ENCODE assay signal across 9 mouse cellular contexts in the genomic region with DNA sequence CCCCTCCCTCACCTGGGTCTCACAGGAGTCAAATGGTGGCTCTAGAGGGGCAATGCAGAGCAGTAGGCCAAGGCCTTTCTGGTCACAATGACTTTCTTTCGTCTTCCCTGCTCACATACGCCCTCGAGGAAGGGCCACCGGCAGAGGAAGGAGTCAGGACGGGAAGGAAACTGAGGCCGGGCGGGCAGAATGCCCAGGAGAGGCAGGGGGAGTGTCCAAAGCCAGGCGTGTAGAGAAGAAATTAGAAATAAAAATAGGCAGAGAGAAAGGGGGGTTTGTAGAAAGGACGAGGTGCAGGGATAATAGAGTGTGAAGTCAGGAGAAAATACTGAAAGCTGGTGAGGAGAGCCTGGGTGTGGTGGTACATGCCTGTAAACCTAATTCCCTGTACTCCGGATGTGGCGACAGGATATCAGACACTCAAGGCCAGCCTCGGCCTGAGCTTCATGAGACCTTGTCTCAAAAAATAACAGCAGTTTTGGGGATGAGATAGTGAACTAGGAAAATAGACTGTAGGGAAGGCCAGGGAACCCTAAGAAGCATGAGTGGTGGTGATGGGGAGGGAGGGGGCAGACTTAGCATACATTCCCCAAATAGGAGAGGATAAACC. TPM values are rescaled to one million over a fixed set of nuclear protein-coding genes. Genes with fewer than 3 reads are reported as not detected.
DNase-seq lines count a peak whose midpoint lies in the region; ATAC-seq and TF ChIP-seq lines count a peak whose summit lies in the region.
"Had no signal": no experiment of that assay in that cellular context is flagged by ENCODE, and none has a peak within 500 bp of the region (broad histone marks: within the 10 kb centered on the region; RNA-seq: fewer than 3 reads in every experiment).

No protein-coding gene starts in this region.

- TF ChIP-seq POLR2A in heart, adult 2 months (IDR thresholded peaks at IDR 0.05; ENCODE audit: insufficient read depth, low read depth, low read length), result no peak

- peaks cover 13% of the 10 kb centered on the region for H3K4me1 ChIP-seq in heart, adult 2 months (ENCODE audit: control insufficient read depth, insufficient read depth, low read length)
- peaks cover 20% of the 10 kb centered on the region for H3K4me1 ChIP-seq in midbrain, embryonic 15.5 days

- peak overlapping the region; percentile 65 for H3K4me3 ChIP-seq in heart, adult 2 months
- H3K4me3 ChIP-seq in midbrain, embryonic 15.5 days, result peak overlapping the region; percentile 49

- peak; percentile 50 to 57 for DNase-seq in lung, adult 18-20 months
- no peak for DNase-seq in lung, postnatal 25 days (ENCODE audit: low spot score)
- peak; percentile 62 to 71 for DNase-seq in heart, adult 2 months
- peak; percentile 70 for DNase-seq in kidney, postnatal 10 days
- DNase-seq in left cerebral cortex, adult 11 months (ENCODE audit: low spot score), result no peak
- DNase-seq in layer of hippocampus, adult 11-12 months (ENCODE audit: low spot score), result no peak
- no peak for DNase-seq in embryo, embryonic 10.5 days (ENCODE audit: low spot score)

- ATAC-seq in midbrain, embryonic 15.5 days (replicated peaks), result no peak

- TF ChIP-seq EP300 in heart, adult 2 months (IDR thresholded peaks at IDR 0.05; ENCODE audit: insufficient read depth, low read depth, low read length), result no peak

- peak overlapping the region; percentile 67 for H3K9ac ChIP-seq in heart, adult 2 months (ENCODE audit: low read depth, low read length)
- H3K9ac ChIP-seq in midbrain, embryonic 15.5 days, result no peak overlapping the region

- peak overlapping the region; percentile 97 for H3K4me2 ChIP-seq in midbrain, embryonic 15.5 days

- H3K36me3 ChIP-seq in heart, adult 2 months (ENCODE audit: control insufficient read depth, insufficient read depth, low read length), result no peaks in the 10 kb centered on the region
- no peaks in the 10 kb centered on the region for H3K36me3 ChIP-seq in midbrain, embryonic 15.5 days (replicated peaks)

- H3K27me3 ChIP-seq in heart, adult 2 months (ENCODE audit: control insufficient read depth, insufficient read depth, low read length), result no peaks in the 10 kb centered on the region
- peaks cover 11% of the 10 kb centered on the region for H3K27me3 ChIP-seq in midbrain, embryonic 15.5 days (replicated peaks)

- no peak for TF ChIP-seq CTCF in heart, adult 2 months (IDR thresholded peaks at IDR 0.05)

- peak overlapping the region; percentile 97 for H3K27ac ChIP-seq in heart, adult 2 months
- 0 out of 2 replicates have a peak overlapping the region, but pooled peaks have one; percentile 4 for H3K27ac ChIP-seq in midbrain, embryonic 15.5 days

- intact Hi-C loops in heart, adult 2 months (cut with DNase I), result loop anchor here (2.0 to 5.0 kb wide), 2 partner anchors 34 to 246 kb away; a partner anchor contains a TSS

- no peaks in the 10 kb centered on the region for H3K79me2 ChIP-seq in heart, adult 2 months (replicated peaks; ENCODE audit: control insufficient read depth, insufficient read depth, low read length)

- 35% methylated on average over 12 of the region's 12 CpGs for WGBS in heart, adult 2 months
- WGBS in midbrain, embryonic 15.5 days, result 51% methylated on average over 12 of the region's 12 CpGs

- H3K9me3 ChIP-seq in midbrain, embryonic 15.5 days, result no peaks in the 10 kb centered on the region

RNA-seq across cellular contexts. Expression of a gene that starts 2.0 kb away (rescaled TPM):
- 100 to 1,000 TPM; 104 to 108 TPM for total RNA-seq in heart, adult 2 months (2021)
- 146 and 165 TPM in 2 replicates for polyA plus RNA-seq in heart, adult 2 months (2012; rRNA removed)
- polyA plus RNA-seq in midbrain, embryonic 15.5 days (2015; fragmentation: Nextera tagmentation; extraction: Ambion mirVana), result 56.5 and 58.9 TPM in 2 replicates

RNA-seq across cellular contexts. Expression of a gene that starts 34.6 kb away (rescaled TPM):
- 10 to 100 TPM; 78.6 to 93.9 TPM for total RNA-seq in heart, adult 2 months (2021)
- 28.2 and 57.5 TPM in 2 replicates for polyA plus RNA-seq in heart, adult 2 months (2012; rRNA removed)
- polyA plus RNA-seq in midbrain, embryonic 15.5 days (2015; fragmentation: Nextera tagmentation; extraction: Ambion mirVana), result 134 and 136 TPM in 2 replicates

RNA-seq across cellular contexts. Expression of a gene that starts 34.7 kb away (rescaled TPM):
- total RNA-seq in heart, adult 2 months (2021), result 10 to 100 TPM; 22.7 to 27.8 TPM
- polyA plus RNA-seq in heart, adult 2 months (2012; rRNA removed), result 28.3 and 36.1 TPM in 2 replicates
- polyA plus RNA-seq in midbrain, embryonic 15.5 days (2015; fragmentation: Nextera tagmentation; extraction: Ambion mirVana), result 168 and 169 TPM in 2 replicates

RNA-seq across cellular contexts. Expression of a gene that starts 60.0 kb away (rescaled TPM):
- total RNA-seq in heart, adult 2 months (2021), result not detected
- polyA plus RNA-seq in heart, adult 2 months (2012; rRNA removed), result not detected in 2 replicates
- polyA plus RNA-seq in midbrain, embryonic 15.5 days (2015; fragmentation: Nextera tagmentation; extraction: Ambion mirVana), result not detected in 2 replicates
- total RNA-seq: left cerebral cortex, postnatal 10 days had no signal

Comparison
In these comparisons a context has a peak if more than half of its experiments do, and no peak if none do; other contexts are left out.
1. DNase-seq: peak in lung, adult 18-20 months (2 of 2), heart, adult 2 months (2 of 2) and kidney, postnatal 10 days (single experiment); none in lung, postnatal 25 days (single experiment), left cerebral cortex, adult 11 months (single experiment), layer of hippocampus, adult 11-12 months (single experiment) and embryo, embryonic 10.5 days (single experiment).